Mouse (Mus musculus) cerebellum, postnatal 14 days (tissue): Measurements from ENCODE around the gene Galnt18.

Experiments used
- DNase-seq, 2 experiments: peaks; one replicate each; pipeline ENCODE4 v3.0.0; 2021; ENCODE audit warnings: mixed read lengths in 2 of 2

The Galnt18 gene

GRCm38 (mm10) chr7:111545614-111546013 lies 234.2 kb downstream of the Galnt18 start:
- no peak for DNase-seq

- no peak for DNase-seq
Observed at GRCm38 (mm10) chr7:111537946-111538345, 241.8 kb downstream of the Galnt18 start.

- DNase-seq: no peak
Observed at GRCm38 (mm10) chr7:111534826-111535405, 244.9 kb downstream of the Galnt18 start.

DNA sequence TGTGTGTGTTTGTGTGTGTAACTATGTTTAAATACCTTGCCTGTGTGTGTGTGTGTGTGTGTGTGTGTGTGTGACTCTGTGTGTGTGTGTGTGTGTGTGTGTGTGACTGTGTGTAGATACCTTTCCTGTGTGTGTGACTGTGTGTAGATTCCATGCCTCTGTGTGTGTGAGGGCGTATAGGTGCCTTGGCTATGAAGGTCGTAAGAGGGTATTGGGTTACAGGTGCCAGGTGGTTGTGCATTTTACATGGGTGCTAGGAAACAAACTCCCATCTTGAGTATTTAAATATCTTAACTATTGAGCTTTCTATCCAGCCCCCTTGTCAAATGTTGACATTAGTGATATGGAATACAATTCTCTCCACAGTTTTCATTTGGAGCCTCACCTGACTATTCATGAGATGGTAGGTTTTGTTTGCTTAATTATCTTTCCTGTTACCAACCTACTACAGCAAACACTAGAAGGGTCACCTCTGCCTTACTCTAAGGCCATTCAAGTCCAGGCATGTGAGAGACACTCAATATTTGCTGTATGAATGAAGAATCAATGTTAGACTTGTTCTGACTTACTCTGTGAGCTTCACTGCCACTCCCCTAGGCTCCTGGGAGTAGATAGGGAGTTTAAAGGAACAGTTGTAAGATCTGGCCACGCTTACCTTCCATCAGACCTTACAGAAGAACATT lies 250.7 kb downstream of the Galnt18 start:
- DNase-seq: no peak

DNA sequence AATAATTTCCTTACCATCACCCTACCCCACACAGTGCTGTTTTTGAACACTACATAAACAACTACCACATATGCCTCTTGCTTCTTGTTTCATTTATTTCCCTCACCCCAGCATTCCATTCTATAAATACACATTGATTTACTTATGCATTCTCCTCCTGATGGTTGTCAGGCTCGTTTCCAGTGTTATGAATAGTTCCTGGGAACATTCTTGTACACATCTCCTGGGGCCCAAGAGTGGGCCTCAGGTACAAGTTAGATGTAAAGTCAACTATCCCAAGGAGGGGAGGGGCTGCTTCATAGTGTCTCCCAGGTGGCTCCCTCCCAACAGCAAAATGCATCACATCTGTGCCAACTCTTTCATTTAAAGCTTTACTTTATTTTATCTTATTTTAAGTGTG lies 251.3 kb downstream of the Galnt18 start:
- no peak for DNase-seq

- DNase-seq: no peak
Observed at GRCm38 (mm10) chr7:111520881-111521280, 258.9 kb downstream of the Galnt18 start.

DNA sequence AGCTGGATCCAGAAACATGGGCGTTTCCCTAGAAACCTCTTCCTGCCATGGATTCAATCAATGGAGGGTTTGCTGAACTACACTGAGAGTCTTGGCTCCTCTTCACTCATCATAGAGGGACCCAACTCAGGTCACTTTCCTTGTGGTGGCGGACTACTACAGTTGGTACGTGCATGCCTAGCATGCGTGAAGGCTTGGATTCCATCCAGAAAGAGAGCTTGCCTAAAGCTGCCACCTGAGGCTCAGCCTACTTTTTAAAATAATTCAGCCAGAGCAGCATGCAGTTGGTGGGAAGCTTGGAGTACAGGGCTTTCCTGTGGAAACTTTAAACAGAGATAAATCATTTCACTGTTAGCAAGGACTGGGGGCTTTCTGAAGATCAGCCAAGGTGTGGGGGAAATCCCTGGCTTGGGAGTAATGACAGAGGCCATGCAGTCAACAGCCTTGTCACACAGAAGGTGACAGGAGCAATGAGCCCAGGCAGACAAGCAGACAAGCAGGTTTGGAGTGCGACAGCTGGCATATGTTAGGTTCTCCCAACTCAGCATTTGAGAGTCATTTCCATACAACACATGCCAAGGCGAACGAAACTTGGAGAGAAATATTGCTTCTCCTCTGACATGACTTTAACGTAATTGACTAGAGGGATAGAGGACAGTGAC lies 261.1 kb downstream of the Galnt18 start:
- DNase-seq: peak; percentile 11 to 30

GRCm38 (mm10) chr7:111516882-111517281 lies 262.9 kb downstream of the Galnt18 start:
- peak; percentile 55 to 69 for DNase-seq

DNA sequence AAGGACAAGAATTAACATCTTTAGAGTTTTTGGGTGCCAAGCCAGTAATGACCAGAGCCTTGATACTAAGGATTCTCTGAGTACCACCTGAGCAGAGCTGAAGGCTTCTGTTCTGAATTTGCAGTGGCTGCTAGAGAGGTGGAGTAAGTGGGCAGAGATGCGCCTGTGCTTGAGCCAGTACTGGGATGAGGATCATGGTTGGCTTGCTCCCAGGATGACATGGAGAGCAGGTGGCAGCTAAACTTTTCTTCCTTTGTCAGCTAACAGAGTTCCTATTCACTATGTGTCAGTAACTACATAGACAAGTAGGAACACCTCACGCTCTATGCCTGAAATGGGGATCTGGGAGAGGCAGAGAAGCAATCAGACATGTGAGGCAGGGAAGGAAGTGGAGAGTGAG lies 264.3 kb downstream of the Galnt18 start:
- DNase-seq: peak; percentile 22 to 31

DNA sequence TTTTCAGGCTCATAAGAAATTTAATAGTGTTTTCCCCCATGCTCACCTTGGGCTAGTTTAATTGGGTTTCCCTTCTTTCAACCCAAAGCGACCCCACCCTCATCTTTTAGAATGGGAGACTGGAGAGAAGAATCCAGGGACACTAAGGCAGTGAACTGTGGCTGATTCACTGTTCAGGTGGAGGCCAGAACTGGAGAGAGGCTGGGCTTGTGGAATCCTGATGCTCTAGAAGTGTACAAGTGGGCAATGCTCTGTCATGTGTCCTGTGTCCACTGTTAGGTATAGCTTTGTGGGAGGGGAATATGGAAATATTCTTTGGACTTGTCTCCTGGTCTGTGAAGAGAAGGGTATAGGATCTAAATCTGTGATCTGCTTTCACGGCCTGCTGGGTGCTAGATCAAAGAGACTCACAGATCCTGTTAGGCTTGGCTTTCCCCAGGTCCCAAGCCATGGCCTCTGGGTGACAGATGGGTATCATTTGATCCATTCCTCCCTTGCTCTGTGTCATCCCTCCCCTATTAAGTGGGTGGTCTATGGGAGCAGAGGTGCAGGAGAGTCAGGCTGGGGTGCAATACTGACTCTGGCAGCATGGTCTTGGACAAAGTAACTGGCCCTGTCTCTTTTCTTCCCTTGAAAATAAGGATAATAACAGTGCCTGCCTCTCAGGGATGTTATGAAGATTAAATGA lies 270.5 kb downstream of the Galnt18 start:
- DNase-seq: no peak

- no peak for DNase-seq
Observed at GRCm38 (mm10) chr7:111500616-111501015, 279.2 kb downstream of the Galnt18 start.

- DNase-seq: no peak
Observed at GRCm38 (mm10) chr7:111499255-111499790, 280.5 kb downstream of the Galnt18 start.

DNA sequence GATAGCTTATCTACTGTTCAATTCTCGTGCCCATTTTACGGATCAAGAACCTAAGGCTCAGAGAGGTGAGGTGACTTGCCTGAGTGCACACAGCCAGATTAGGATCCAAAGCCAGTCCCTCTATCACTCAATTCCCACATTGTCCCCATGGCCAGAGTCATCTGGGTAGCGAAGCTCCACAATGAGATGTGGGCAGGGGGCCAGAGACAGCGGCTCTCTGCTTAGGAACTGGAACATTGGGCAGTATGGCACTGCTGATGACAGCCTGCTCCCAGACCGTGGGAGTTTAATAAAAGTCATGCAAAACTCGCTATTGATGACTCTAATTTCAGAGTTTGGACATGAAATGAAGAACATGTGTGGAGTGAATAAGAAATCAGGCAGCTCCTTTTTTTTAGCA lies 282.6 kb downstream of the Galnt18 start:
- peak; percentile 40 to 66 for DNase-seq

DNA sequence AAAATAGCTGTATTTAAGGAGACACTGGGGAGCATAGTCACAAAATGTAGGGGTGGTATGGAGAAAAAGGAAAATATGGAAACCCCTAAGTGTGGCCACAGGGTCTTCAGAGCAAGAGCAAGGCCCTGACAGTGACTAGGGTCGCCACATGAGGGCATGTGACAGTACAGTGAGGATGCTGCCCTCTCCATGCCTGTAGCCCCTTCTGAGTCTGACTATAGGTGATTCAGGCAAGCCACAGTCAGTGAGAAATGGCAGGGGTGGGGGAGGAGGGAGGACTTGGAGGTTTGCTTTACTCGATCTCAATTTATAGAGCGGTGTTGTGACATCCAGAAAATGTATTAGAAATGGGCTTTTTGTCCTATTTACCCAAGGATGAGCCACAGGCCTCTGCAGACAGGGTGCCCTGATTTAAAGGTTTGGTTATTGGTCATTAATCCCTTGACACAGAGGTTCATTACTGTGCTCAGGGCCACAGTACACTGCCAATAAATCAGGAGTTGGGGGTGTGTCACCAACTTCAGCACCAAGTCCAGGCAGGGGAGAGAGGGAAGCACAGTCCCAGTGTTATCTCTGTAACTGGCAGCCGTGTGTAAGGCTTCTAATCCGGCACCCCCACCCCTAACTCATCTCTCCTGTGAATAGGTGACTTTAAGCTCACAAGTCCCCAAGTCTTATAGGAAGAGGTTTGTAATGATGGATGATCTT lies 287.4 kb downstream of the Galnt18 start:
- no peak for DNase-seq

GRCm38 (mm10) chr7:111491566-111491965 lies 288.2 kb downstream of the Galnt18 start:
- no peak for DNase-seq

GRCm38 (mm10) chr7:111486811-111487333 lies 292.9 kb downstream of the Galnt18 start:
- DNase-seq: peak in 1 of 2 experiments; percentile 17

- peak in 1 of 2 experiments; percentile 18 for DNase-seq
Observed at GRCm38 (mm10) chr7:111483896-111484295, 295.9 kb downstream of the Galnt18 start.

- DNase-seq: no peak
Observed at GRCm38 (mm10) chr7:111483321-111483720, 296.5 kb downstream of the Galnt18 start.

DNA sequence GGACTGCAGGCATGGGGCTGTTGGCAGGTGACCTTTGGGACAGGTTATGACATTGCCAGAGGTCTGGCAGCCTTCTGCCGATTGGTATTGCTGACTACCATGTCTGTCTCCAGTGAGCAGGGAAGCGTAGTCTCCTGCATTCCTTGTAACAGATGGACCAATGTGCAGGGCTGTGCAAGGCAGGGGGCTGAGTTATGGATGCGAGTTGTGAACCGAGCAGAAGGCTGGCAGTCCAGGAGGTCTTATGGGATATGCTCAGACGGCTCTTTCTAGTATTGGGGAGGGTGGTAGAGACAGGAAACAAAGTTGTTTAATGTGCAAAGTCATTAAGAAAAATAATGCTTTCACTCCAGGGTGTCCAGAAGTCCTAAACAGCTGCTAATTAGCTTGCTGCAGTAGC lies 312.1 kb downstream of the Galnt18 start:
- peak in 1 of 2 experiments; percentile 22 for DNase-seq

DNA sequence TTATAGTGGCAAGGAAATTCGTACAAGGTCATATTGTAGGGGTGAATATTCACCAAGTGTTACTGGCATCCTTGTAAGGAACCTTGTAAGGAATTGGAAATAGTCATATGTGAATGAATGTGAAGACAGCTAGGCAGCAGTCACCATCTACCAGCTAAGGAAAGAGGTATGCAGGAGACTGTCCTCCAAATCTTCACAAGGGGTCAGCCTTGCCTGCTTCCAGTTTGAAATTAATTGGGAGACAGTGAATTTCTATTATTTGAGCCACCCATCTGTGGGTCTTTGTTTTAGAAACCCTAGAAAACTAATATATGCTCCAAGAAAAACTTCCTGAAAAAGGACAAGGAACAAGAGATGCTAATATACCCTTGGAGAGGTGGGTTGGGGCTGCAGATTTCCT lies 313.1 kb downstream of the Galnt18 start:
- no peak for DNase-seq

DNA sequence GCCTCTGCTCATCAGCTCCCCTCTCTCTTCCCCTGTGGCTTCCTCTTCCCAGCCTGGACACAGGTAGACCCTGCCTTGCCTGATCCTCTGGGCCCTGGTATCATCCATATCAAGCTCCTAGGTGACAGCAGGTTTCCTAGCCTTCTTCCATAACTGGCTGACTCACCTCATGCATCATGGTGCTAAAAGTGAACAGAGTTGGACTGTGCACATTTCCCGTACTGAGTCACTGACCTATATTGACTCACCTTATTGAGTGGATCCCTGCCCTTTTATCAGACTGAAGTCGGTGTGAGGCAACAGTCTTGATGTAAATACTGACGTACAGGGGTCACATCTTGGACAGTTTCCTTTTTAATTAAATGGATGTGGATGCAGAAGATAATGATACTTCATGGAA lies 313.7 kb downstream of the Galnt18 start:
- no peak for DNase-seq

DNA sequence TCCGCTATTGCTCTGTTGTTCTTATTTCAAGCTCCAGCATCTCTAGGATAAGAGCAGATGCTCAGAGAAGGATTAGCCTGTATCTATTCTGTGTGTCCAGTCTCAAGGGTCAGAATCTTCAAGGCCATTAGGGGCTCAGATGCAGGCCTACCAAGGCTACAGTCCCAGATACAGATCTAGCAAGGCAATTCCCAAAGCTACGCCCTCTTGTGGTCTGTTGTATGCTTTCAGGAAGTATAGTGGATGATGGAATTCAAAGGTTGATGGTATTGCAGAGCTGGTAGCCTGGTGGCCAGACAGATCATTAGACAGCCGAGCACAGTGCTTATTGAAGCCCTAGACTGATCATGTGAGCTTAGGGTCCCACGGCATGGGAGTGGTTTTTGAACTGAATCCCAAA lies 320.1 kb downstream of the Galnt18 start:
- no peak for DNase-seq
